Mouse (Mus musculus) C2C12 (cell line): ENCODE measurements around the gene Ttc7.

Experiments used
- CEBPB ChIP-seq: IDR thresholded peaks from one replicate; pipeline ENCODE4 v1.6.1; 2011; ENCODE audit warnings: low read depth, mild to moderate bottlenecking, control low read depth, moderate library complexity
- CTCF ChIP-seq: IDR thresholded peaks from one replicate; pipeline ENCODE4 v1.5.1; 2011; ENCODE audit not compliant: control insufficient read depth, insufficient read depth, insufficient read length
- MAX ChIP-seq: IDR thresholded peaks from one replicate; pipeline ENCODE4 v1.6.1; 2011; ENCODE audit warnings: mild to moderate bottlenecking, control low read depth
- MYOD1 ChIP-seq: IDR thresholded peaks from one replicate; pipeline ENCODE4 v1.6.1; 2011; ENCODE audit warnings: low read depth; ENCODE audit not compliant: control insufficient read depth, insufficient read length

GRCm38 (mm10) chr17:87286481-87287143 is 3.9 kb downstream of the Ttc7 start:
- TF ChIP-seq MYOD1 (no peak), CTCF (no peak), CEBPB (no peak), MAX (no peak)
